Mouse (Mus musculus): ENCODE results near the gene Slc25a25.

Slc25a25 gene

GRCm38 (mm10) chr2:32429215-32429891 lies 21.9 kb downstream of the Slc25a25 start:
- no peak for DNase-seq (ENCODE audit: extremely low spot score, low spot score)

DNA sequence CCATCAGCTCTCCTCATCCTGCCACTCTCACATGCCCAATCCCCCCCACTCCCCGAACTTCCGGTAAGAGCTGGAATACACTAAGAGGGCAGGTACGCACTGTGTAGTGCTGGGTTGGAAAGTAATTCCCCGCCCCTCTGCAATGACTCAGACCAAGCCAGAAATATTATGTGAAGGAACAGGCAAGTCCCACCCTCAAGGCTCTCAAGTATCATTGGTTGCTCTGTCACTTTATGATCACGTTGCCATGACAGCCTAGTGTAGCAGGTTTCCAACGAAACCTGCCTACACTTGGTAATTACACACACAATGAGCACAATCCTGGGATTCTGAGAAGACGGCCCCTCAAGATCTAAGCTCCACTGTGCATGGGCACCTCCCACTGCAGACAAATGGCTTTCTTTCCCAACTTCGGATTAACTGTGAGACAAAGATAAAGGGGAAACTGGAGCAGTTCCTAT lies 23.0 kb downstream of the Slc25a25 start:
- DNase-seq (ENCODE audit: extremely low spot score, low spot score) = no peak

DNA sequence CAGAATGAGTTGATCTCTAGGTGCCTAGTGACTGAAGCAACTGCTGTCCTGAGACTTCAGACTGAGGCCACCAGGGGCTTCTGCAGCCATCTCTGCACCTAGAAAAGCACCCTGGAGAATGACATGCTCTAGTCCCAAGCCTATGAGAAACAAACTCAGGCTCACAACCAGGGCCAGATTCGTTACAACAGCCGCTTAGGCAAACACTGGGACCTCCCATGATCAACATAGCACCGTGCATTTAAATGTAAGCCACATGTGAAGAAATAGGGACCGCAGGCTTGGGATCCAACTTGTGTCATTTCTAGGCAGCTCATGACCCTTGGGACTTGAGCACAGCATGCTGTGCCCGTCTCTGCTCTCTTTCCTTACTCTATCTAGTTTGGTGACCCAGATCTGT lies 23.5 kb downstream of the Slc25a25 start:
- no peak for DNase-seq (ENCODE audit: extremely low spot score, low spot score)

- no peak for DNase-seq (ENCODE audit: extremely low spot score, low spot score)
Measured at GRCm38 (mm10) chr2:32426141-32426540, 25.1 kb downstream of the Slc25a25 start.

- DNase-seq (ENCODE audit: extremely low spot score, low spot score) = no peak
Measured at GRCm38 (mm10) chr2:32425568-32425967, 25.7 kb downstream of the Slc25a25 start.

- no peak for DNase-seq (ENCODE audit: extremely low spot score, low spot score)
Measured at GRCm38 (mm10) chr2:32424796-32425195, 26.4 kb downstream of the Slc25a25 start.

DNA sequence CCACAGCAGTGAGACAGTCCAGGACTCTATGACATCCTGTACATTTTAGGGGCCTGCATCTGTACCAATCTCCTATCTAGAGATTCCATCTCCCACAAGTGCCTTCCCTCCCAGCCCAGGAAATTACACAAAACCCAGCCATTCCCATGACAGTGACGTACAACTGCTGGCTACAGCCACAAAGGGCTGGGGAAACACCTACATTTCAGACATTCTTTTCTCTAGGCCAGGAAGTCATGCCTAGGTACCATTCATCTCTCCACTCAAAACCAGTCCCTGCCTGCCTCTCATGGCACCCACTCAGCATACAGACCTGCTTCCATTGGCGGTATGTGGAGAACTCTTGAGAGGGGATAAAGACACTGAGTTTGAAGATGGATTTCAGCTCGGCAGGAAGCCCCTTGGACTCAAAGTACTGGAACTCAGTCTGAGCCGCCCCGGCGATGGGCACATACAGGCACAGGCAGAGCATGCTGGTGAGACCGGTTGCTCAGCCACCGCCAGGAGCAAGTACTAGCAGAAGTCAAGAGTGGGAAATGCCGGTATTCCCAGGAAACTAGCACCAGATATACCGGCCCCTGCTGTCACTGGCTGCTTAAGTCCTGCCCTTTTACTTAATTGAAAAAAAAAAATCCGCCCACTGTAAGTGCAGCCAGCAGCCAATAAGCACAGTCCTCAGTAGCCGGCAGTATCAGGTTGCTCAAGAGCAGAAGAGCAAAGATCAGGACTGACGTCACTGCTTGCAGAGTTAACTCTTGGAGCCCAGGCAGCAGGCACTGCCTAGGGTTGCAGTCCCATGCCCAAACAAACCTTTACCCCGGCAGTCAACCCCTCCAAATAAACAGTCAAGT lies 27.5 kb downstream of the Slc25a25 start:
- peak; percentile 59 for DNase-seq (ENCODE audit: extremely low spot score, low spot score)

DNA sequence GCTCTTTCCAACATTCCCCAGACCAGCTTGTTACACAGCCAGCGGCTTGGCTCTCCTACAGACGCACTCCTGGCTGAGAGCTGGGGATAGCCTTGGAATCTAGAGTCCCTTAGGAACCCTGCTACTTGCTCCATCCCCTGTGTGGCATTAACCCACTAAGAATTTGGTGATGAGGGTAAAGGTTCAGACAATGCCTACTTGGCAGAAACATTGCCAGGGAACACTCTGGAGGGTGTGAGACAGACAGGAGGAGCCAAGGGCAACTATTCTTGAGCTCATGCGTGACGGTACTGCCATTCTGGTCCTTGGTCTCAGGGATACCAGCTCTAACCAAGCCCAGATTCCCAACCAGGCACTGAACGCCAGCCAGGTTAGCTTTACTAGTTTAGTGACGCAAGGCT lies 29.4 kb downstream of the Slc25a25 start:
- DNase-seq (ENCODE audit: extremely low spot score, low spot score) = no peak

DNA sequence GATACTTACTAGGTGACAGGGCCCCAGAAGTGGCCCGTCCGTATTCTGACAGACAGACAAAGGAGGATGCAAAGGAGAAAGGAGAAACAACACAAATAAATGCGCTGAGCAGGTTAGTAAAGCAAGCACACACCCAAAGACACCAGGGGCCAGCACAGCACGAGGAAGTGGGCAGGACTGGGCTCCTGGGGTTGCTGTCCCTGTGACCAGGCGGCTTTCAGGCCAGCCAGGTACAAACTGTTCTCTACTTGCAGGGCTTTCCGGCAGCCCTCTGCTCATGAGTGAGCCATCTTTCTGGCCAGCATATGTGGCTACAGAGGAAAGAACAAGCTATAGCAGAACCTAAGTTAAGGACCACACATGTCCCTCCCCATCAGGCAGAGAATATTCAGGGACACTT lies 30.6 kb downstream of the Slc25a25 start:
- no peak for DNase-seq (ENCODE audit: extremely low spot score, low spot score)

GRCm38 (mm10) chr2:32420066-32420608 lies 31.1 kb downstream of the Slc25a25 start:
- no peak for DNase-seq (ENCODE audit: extremely low spot score, low spot score)

GRCm38 (mm10) chr2:32419359-32419758 lies 31.9 kb downstream of the Slc25a25 start:
- DNase-seq (ENCODE audit: extremely low spot score, low spot score) = no peak

DNA sequence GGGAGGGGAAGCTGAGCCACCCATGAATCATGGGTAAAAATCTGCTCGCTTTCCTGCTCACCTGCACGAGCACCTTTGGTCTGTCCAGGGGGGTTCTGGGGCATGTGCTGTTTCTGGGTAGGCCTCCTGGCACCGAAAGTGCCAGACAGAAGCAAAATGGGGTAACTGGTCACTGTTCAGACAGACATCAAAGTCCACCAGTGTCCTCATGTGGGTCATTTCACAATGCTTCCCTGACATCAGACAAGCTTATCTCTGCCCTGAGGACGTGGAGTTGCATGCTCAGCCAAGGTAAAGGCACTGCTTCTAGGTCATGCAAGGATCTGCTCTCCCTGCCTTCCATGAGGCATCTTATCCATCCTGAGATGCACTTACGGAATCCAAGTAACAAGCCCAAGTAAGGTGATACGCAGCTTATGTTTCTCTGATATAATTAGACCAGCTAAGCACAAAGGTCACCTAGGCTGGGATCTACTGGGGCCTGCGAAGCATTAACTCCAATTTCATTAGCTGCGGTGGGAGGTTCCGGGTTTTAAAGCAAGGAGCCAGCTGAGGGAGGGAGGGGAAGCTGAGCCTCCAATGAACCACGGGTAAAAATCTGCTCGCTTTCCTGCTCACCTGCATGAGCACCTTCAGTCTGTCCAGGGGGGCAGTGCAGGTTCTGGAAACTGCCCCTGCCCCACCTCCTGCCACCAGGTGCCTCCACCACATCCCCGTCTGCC lies 32.7 kb downstream of the Slc25a25 start:
- DNase-seq (ENCODE audit: extremely low spot score, low spot score) = no peak

GRCm38 (mm10) chr2:32417486-32417885 lies 33.8 kb downstream of the Slc25a25 start:
- DNase-seq (ENCODE audit: extremely low spot score, low spot score) = no peak

DNA sequence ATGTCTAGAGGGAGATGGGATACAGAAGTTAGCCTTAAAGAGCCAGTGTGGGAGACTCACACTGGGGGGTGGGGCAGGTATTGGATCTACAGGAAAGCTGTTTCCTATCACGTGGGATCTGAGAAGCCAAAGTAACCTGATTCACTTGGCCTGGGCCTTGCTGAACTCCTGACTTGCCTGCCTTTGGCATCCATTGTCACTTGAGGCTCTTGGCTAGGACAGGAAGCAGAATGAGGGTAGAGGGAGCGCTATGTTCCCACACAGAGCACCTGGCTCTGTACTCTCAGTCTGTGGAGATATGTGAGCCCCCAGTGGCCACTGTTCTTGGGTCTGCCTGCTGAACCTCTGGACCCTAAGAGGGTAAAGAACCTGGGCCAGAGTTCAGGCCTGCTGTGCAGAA lies 34.7 kb downstream of the Slc25a25 start:
- no peak for DNase-seq (ENCODE audit: extremely low spot score, low spot score)

DNA sequence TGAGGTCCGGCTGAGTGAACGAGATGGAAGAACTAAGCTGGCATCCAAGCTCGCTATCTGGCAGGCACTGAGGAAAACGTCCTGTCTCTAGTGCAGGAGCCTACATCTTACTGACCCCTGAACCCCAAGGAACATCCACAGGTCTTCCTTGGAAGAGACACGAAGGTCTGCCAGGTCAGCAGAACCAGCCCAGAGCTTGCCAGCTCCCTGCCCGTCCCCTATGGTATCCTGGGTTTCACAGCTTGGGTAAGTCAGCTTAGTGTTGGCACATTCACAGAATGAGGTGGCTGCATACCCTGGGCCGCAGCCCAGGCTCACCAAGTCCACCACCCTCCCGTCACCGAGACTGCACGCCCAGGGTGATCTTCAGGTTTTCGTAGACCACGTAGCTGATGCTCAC lies 35.4 kb downstream of the Slc25a25 start:
- DNase-seq (ENCODE audit: extremely low spot score, low spot score) = no peak

DNA sequence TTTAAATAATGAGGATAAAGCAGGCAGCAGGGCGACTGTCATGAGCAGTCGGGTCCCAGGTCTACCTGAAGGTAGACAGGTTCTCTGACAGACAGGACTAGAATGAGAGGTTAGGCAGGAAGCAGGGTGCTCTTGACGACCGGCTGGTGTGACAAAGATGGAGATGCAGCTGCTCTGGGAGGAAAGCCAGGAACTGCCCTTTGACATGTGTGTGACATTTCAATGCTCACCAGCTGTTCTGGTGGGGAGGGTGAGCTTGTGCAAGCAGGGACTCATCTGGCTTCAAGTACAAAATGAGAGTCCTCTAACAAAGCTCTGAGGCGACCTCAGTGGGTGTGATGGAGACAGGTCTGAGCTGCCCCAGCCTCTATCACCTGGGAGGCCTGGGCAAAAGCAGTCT lies 37.3 kb downstream of the Slc25a25 start:
- no peak for DNase-seq (ENCODE audit: extremely low spot score, low spot score)

DNA sequence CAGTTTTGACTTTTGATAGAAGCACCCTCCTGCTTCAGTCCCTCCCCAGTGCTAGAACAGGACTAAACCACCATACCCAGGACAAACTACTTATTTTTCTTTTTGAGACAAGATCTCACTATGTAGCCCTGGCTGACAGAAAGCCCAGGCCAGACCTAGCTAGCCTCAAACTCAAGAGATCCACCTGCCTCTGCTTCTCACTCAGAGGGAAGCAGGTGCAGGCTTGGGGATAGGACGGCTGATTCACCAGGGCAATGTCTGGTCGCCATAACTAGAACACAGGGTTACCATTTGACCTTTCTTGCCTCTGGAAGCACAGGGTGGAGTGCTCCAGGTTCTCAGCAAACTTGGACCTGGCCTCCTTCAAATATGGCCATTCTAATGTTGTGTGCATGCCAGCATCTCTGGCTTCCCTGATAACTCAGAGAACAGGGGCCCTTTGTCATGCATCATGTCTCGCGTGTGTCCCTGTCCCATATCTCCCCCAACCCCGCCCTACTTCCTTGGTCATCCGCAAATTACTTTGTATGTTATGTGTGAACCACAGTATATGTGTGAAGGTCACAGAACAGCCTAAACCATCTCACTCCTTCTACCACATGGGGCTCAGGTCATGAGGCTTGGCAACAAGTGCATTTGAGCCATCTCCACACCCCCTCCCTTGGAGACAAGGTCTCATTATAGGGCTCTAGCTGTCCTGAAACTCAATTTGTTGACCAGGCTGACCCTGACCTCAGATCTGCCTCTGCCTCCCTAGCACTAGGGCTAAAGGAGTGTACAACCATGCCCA lies 38.3 kb downstream of the Slc25a25 start:
- DNase-seq (ENCODE audit: extremely low spot score, low spot score) = no peak

GRCm38 (mm10) chr2:32411407-32411806 lies 39.8 kb downstream of the Slc25a25 start:
- DNase-seq (ENCODE audit: extremely low spot score, low spot score) = no peak

DNA sequence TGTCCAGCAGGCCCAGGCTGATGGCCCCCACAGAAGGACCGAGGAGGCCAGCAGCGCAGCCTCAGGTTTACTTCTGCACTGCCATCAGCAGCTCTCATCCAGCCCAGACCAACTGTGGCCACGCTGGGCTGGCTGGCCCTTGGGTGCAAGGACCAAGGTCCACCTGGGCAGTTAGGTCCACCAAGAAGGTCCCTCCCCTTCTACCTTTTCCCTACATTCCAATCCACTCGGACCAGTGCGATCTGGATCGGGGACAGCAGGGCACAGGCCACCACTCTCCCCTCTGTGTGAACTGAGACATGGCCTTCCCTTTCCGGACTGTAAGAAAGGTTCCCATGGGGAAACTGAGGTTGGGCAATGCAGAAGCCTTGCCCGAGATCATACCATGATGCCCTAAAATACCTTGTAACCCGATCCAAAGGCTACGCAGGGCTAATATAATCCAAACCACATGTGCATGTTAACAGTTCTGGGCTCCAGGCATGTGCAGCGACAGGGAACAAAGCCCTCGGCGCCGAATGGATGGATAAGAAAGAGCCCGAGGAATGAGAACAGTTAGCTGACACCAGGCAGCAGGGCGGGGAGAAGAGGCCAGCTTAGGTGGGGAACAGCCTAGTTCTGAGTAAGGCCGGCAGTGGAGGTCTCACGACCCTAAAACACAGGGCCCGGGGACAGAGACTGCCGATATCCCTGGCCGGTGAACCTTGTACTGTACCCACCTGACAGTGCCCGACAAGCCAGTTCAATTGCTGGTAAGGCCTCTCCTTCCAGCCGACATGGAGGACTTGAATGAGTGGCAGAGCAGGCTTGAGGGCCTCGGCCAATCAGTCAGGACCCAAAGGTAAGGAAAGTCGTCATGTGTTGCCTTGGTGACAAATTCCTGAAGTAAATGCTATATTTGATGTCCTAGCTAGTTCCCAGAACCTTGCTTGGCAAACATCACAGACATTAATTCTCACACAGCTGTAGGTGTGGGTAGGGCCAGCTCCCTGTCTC lies 42.5 kb downstream of the Slc25a25 start:
- peak; percentile 44 for DNase-seq (ENCODE audit: extremely low spot score, low spot score)

Data from neural tube, embryonic 10.5 days (tissue).